Mouse (Mus musculus) hindbrain, postnatal 0 days (tissue): Measurements from ENCODE around the gene Maged2. TPM values are rescaled to one million over a fixed set of nuclear protein-coding genes. Genes with fewer than 3 reads are reported as not detected.
"Not testable (repeated sequence)": the region's sequence is repeated elsewhere in the genome, so short reads cannot be mapped to it uniquely, and the experiment has no call there.

ENCODE experiments used
- ATAC-seq: fragments of 200-750 bp; cut with Nextera tagmentation; 2 replicates; pipeline ENCODE4 v1.8.0; 2017; ENCODE audit warnings: mild to moderate bottlenecking, moderate TSS enrichment, moderate library complexity
- DNase-seq: peaks from one replicate; pipeline ENCODE4 v3.0.0-alpha.2; 2015; ENCODE audit warnings: low spot score
- H3K27ac ChIP-seq: fragments of 300-500 bp; sonication (generic); 2 replicates; pipeline ENCODE4 v1.5.1; 2014; ENCODE audit warnings: mild to moderate bottlenecking
- H3K27me3 ChIP-seq: fragments of 300-500 bp; sonication (generic); 2 replicates; pipeline ENCODE4 v1.6.1; 2014; ENCODE audit warnings: low read length, mixed read lengths; ENCODE audit not compliant: insufficient read depth
- H3K36me3 ChIP-seq: fragments of 300-500 bp; sonication (generic); 2 replicates; pipeline ENCODE4 v1.6.1; 2014; ENCODE audit warnings: low read length, mixed read lengths; ENCODE audit not compliant: insufficient read depth
- H3K4me1 ChIP-seq: fragments of 300-500 bp; sonication (generic); 2 replicates; pipeline ENCODE4 v1.6.1; 2014; ENCODE audit warnings: antibody characterized with exemption, low read length, mixed read lengths; ENCODE audit not compliant: insufficient read depth
- H3K4me2 ChIP-seq: fragments of 300-500 bp; sonication (generic); 2 replicates; pipeline ENCODE4 v1.6.1; 2014; ENCODE audit warnings: low read depth, mild to moderate bottlenecking, low read length, moderate library complexity, mixed read lengths
- H3K4me3 ChIP-seq: fragments of 300-500 bp; sonication (generic); 2 replicates; pipeline ENCODE4 v1.5.1; 2014; ENCODE audit warnings: low read length
- H3K9ac ChIP-seq: fragments of 300-500 bp; sonication (generic); replicated peaks from 2 replicates; pipeline ENCODE4 v1.6.1; 2014; ENCODE audit warnings: mild to moderate bottlenecking, low read length, moderate library complexity, mixed read lengths
- H3K9me3 ChIP-seq: fragments of 300-500 bp; sonication (generic); 2 replicates; pipeline ENCODE4 v1.6.1; 2016; ENCODE audit warnings: low read length, mixed read lengths
- CTCF ChIP-seq: IDR thresholded peaks from 2 replicates; pipeline ENCODE4 v1.5.1; 2016; ENCODE audit warnings: antibody characterized with exemption, control low read depth, low read depth
- WGBS: fragments of 180-500 bp; shearing (Covaris S2); extraction: QIAGEN DNeasy Blood & Tissue Kit; methylation state at CpG from one replicate; pipeline ENCODE4 v1.1.7; 2014; 5-methylcytosine and 5-hydroxymethylcytosine counted together
- polyA plus RNA-seq: library from polyadenylated mRNA; unstranded; fragments of >200 nt; fragmentation: Nextera tagmentation; extraction: Ambion mirVana; gene quantifications from 2 replicates; pipeline ENCODE4 v1.2.1, GENCODE M21; 2015
- total RNA-seq: library from RNA; depleted of rRNA; stranded (reverse); fragments of >200 nt; gene quantifications from 2 replicates; pipeline ENCODE4 v1.2.3, GENCODE M21; 2014; rRNA removed

The Maged2 gene
- total RNA-seq = 372 and 376 TPM in 2 replicates
- polyA plus RNA-seq = 554 and 583 TPM in 2 replicates

- 29% methylated on average over 7 of the region's 7 CpGs for WGBS
- Histone ChIP-seq H3K4me2 (peak within 1 kb of the TSS; percentile 55), H3K9me3 (no peaks in the 10 kb centered on the region), H3K36me3 (peaks cover 12% of the 10 kb centered on the region; the same call in 1 of the 2 replicates), H3K4me3 (peak within 1 kb of the TSS; percentile 47), H3K27ac (peak within 1 kb of the TSS; percentile 82), H3K27me3 (no peaks in the 10 kb centered on the region), H3K9ac (peak within 1 kb of the TSS; percentile 53), H3K4me1 (no peaks in the 10 kb centered on the region)
- DNase-seq (peak; percentile 50), ATAC-seq (peak; percentile 36)
- no peak for TF ChIP-seq CTCF
Measured at GRCm38 (mm10) chrX:150814139-150814469, at the start of gene Maged2. TSS of gene Maged2 (minus strand) at chrX:150814345.

- H3K27me3 ChIP-seq = no peaks in the 10 kb centered on the region
- 62% methylated on average over 8 of the region's 8 CpGs for WGBS
- no peak overlapping the region for H3K27ac ChIP-seq
- no peaks in the 10 kb centered on the region for H3K36me3 ChIP-seq
- H3K9me3 ChIP-seq = no peaks in the 10 kb centered on the region
- no peak overlapping the region for H3K9ac ChIP-seq
- H3K4me3 ChIP-seq = no peak overlapping the region
- ATAC-seq (no peak), DNase-seq (no peak)
- no peak for TF ChIP-seq CTCF
- no peaks in the 10 kb centered on the region for H3K4me1 ChIP-seq
- H3K4me2 ChIP-seq = no peak overlapping the region
Measured at GRCm38 (mm10) chrX:150848230-150848629, 34.1 kb upstream of the Maged2 start.

- not testable (repeated sequence) for H3K27me3 ChIP-seq, H3K9ac ChIP-seq, H3K36me3 ChIP-seq, H3K4me3 ChIP-seq, H3K4me2 ChIP-seq, H3K4me1 ChIP-seq, H3K27ac ChIP-seq, DNase-seq, H3K9me3 ChIP-seq
- peak; percentile 97 for ATAC-seq
- WGBS = 80% methylated on average over 4 of the region's 10 CpGs
Measured at GRCm38 (mm10) chrX:150845480-150846205, 31.5 kb upstream of the Maged2 start.

- H3K4me3 ChIP-seq, H3K9ac ChIP-seq, H3K4me2 ChIP-seq, H3K9me3 ChIP-seq, DNase-seq, H3K36me3 ChIP-seq, ATAC-seq, H3K27me3 ChIP-seq, H3K4me1 ChIP-seq, H3K27ac ChIP-seq: not testable (repeated sequence)
- WGBS = 95% methylated on average over 1 of the region's 4 CpGs
Measured at GRCm38 (mm10) chrX:150843257-150843656, 29.1 kb upstream of the Maged2 start.

- Histone ChIP-seq H3K9ac (no peak overlapping the region), H3K4me2 (no peak overlapping the region), H3K9me3 (no peaks in the 10 kb centered on the region), H3K27me3 (no peaks in the 10 kb centered on the region), H3K4me3 (no peak overlapping the region), H3K36me3 (no peaks in the 10 kb centered on the region), H3K27ac (no peak overlapping the region), H3K4me1 (no peaks in the 10 kb centered on the region)
- no peak for DNase-seq
- WGBS = 89% methylated on average over 4 of the region's 4 CpGs
- ATAC-seq = no peak
- no peak for TF ChIP-seq CTCF
Measured at GRCm38 (mm10) chrX:150830297-150830696, 16.2 kb upstream of the Maged2 start.

GRCm38 (mm10) chrX:150817278-150817677 is 3.1 kb upstream of the Maged2 start:
- ATAC-seq (no peak), DNase-seq (no peak)
- H3K9me3 ChIP-seq = no peaks in the 10 kb centered on the region
- H3K9ac ChIP-seq = no peak overlapping the region
- H3K4me1 ChIP-seq = no peaks in the 10 kb centered on the region
- no peaks in the 10 kb centered on the region for H3K36me3 ChIP-seq
- H3K4me3 ChIP-seq = no peak overlapping the region
- H3K4me2 ChIP-seq = no peak overlapping the region
- no peak for TF ChIP-seq CTCF
- H3K27me3 ChIP-seq = no peaks in the 10 kb centered on the region
- H3K27ac ChIP-seq = no peak overlapping the region

- Histone ChIP-seq H3K4me2 (no peak overlapping the region), H3K4me1 (no peaks in the 10 kb centered on the region), H3K9ac (no peak overlapping the region), H3K9me3 (no peaks in the 10 kb centered on the region), H3K36me3 (peaks cover 7% of the 10 kb centered on the region; the same call in 1 of the 2 replicates), H3K27me3 (no peaks in the 10 kb centered on the region), H3K4me3 (no peak overlapping the region), H3K27ac (no peak overlapping the region)
- no peak for ATAC-seq
- DNase-seq = no peak
- 90% methylated on average over 1 of the region's 1 CpGs for WGBS
- no peak for TF ChIP-seq CTCF
Measured at GRCm38 (mm10) chrX:150815601-150816000, 1.5 kb upstream of the Maged2 start.
